Mouse (Mus musculus): ENCODE results near the gene Serac1. TPM values are rescaled to one million over a fixed set of nuclear protein-coding genes. Genes with fewer than 3 reads are reported as not detected.

Serac1 gene
- polyA plus RNA-seq, 1 experiment from 2014 or later = 6.2 TPM

Other genes with a start within 250 kb of the Serac1 start
- gene Snx9, start 238.4 kb downstream of the Serac1 start, polyA plus RNA-seq (2015; fragmentation: Nextera tagmentation; extraction: Ambion mirVana) = 33.7 and 34.9 TPM in 2 replicates
- 3.0 and 3.8 TPM in 2 replicates for gene Synj2, start 138.5 kb downstream of the Serac1 start, polyA plus RNA-seq (2015; fragmentation: Nextera tagmentation; extraction: Ambion mirVana)
- gene Gtf2h5, start within 50 bp of the Serac1 start, polyA plus RNA-seq (2015; fragmentation: Nextera tagmentation; extraction: Ambion mirVana) = 156 and 167 TPM in 2 replicates
- gene Tulp4, start 26.7 kb upstream of the Serac1 start, polyA plus RNA-seq (2015; fragmentation: Nextera tagmentation; extraction: Ambion mirVana) = 81.4 and 84.0 TPM in 2 replicates
- 18.2 and 18.9 TPM in 2 replicates for gene Tmem181a, start 177.1 kb upstream of the Serac1 start, polyA plus RNA-seq (2015; fragmentation: Nextera tagmentation; extraction: Ambion mirVana)
- gene Dynlt1a, start 237.8 kb upstream of the Serac1 start, polyA plus RNA-seq (2015; fragmentation: Nextera tagmentation; extraction: Ambion mirVana) = 11.4 and 13.1 TPM in 2 replicates